Mouse (Mus musculus) frontal cortex, adult (tissue): Measurements from ENCODE around the gene Map3k20.

ENCODE experiments used
- ATAC-seq: cut with Nextera tagmentation; 2 replicates; pipeline ENCODE4 v1.9.2; 2017; ENCODE audit warnings: mild to moderate bottlenecking, moderate library complexity, mixed read lengths; ENCODE audit not compliant: low TSS enrichment

The Map3k20 gene

DNA sequence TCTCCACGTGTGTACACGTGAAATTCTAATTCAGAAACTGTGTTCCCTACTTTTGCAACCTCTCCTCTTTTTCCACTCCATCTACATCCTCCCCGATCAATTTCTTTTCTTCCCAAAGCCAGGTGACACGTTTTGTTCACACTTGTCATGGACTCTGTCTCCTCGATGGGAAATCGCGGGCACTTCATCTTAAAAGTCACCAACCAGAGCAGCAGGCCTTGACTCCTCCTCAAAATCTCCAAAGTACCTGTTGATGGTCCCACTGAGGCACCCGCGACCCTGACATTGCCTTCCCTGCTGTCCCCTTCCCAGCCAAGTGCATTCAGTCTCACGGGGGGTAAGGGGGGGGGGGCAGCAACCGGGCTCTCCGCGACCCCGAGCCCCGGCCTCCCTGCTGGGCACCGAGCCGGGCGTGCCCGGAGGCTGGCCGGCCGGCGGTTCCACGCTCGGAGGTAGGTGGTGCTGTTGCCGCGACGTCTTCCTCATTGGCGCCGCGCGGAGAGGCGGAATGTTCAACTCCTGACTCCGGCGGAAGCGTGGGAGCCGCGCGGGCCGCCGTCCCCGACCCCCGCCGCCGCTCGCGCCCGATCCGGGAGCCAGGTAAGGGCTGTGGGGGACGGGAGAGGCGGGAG, at the start of gene Map3k20:
TSS of gene Map3k20 (plus strand) at position 382 of the 632 bp plus-strand sequence.
- peak; percentile 89 for ATAC-seq

DNA sequence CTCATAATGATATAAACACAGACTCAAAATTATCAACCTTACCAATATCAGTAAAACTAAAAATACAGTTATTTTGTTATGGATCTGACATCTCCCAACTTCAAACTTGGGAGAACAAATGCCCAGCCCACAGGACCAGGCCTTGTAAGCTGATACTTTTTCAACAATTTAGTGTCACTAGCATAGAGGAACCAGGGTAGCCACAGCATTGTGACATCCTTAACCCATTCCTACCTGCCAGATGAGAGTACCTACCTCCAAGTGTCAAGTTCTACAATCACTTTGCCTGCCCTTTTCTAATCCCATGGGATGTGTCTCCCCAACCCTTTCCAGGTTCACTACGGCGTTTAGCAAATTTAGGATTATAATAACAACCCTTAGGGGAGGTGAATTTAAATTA, 47.0 kb upstream of the Map3k20 start:
- no peak for ATAC-seq

DNA sequence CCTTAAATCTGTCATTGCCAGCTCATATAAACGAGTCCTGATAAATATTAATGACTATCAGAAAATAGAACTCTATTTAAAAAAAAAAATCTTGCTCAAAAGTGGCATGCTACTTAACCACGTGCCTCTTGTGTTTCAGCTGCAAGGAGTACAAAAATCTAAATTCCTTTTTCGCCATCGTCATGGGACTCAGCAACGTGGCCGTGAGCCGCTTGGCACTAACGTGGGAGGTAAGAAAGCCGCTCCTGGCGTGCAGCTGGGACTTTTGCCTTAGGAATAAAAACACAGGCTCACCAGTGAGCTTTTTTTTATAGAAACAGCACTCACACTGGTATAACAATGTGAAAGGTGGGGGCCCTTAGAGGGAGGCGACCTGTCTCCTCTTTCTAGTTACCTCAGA, 46.5 kb upstream of the Map3k20 start:
- peak; percentile 75 for ATAC-seq

DNA sequence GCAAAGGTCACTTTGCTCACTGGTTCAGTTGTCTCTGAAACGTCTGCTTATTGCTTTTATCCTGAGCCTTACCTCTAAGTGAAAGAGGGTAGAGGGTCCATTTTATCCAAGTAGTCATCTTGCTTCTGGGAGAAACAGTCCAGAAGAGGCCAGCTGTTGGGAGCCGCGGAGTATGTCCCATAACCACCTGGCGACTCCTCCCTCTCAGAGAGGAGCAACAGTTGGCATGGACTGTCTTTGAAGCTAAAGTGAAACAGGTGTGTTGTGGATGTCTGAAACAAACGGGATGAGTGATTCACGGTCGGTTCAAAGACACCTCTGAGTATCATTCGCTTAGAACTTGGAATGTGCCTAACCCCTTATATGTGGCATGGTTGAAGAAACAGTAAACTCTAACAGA, 46.0 kb upstream of the Map3k20 start:
- no peak for ATAC-seq

DNA sequence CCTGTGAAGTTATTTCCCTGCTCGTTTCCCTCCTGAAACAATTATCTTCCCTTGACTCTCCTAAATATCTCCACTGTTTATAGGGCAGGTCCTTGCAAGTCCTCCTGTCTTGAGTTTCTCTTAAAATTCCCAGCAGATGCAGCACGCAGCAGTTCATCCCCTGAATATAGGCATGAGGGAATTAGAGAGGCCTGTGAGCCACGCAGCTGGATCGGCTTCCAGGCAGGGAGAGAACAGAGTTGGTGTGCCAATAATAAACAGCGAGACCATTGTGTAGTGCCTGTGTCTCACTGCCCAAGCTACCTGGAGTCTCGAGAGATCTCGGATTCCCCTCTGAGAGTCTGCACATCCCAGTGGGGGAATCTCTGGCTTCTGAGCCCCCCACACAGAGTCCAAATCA, 45.4 kb upstream of the Map3k20 start:
- no peak for ATAC-seq

DNA sequence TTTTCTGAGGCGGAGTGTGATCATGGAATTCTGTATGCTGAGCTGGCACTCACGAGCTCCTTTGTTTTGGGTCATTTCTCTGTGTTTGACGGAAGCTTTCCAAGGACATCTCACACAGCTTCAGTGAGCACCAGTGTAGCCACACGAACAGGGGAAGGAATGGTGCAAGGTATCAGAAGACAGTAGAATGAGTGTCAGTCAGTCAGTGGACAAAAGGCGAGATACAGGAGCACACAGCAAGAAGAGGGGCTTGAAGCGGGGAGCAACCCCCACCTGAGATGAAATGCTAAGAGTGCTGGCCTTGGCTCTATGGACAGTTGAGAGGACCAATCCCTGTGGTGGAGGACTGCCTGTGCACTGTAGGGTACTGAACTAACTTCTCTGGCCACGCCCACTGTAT, 44.7 kb upstream of the Map3k20 start:
- no peak for ATAC-seq

DNA sequence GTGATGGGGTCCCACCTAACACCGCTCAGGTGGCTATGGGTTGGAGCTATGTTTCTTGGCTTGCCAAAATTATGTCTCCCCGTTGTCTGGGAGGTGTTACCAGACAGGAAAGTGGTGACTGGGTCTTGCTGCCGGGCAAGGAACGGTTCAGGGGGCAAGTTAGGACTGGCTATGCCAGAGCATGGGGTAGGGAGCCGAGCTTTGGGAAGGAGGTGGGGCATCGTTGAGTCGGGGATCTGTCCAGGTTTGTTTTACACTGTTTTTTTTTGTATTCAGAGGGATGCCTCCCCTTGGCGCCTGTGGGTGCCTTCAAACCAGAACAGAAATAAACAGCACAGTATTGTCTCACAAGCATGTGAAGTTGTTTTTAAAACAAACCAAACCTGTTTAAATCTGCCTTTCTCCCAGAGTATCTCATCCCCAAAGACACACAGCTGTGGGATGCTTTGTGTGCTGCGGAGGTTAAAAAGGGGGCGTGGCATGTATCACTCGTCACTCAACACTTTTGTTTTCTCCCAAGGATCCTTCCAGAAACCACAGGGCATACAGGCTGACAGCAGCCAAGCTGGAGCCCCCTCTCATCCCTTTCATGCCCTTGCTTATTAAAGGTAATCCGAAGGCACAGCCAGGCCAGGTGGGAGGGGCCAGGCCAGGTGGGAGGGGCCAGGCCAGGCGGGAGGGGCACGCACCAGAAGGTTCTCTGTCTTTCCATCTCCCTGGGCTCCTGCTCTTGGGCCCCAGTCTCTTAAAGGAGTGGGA, 43.5 kb upstream of the Map3k20 start:
- no peak for ATAC-seq

DNA sequence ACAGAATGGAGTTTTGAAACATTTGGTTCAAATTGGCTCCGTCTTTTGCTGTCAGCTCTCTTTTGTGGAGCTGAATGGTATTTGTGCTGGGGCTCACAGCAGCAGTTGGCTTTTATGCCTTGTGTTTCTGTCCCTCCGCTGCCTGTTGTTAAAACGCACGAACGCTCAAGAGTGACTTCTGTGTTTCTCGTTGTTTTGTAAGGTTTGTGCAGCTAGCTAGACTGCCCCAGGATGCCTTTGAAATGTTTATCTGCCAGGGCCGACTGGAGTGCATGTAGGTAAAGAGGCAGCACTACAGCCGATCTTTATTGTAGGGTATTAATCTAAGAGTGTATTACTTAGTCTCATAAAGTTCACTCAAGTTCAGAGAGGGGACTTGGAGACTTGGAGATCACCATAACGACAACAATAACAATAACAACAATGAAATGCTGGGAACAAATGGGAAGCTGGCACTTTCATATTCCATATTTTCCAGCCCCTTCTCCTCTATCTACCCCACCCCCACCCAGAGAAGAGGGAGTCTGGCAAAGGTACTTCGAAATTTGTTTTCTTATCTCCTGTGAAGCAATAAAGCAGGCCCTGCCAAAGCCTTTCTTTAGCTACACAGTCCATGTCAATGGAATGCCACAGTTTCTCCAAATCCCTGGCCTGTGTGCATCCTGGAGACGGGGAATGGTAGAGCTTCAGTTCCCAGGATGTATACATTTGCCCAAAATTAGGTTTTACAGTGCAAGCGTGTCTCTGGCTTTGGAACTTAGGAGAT, 42.3 kb upstream of the Map3k20 start:
- ATAC-seq: no peak

DNA sequence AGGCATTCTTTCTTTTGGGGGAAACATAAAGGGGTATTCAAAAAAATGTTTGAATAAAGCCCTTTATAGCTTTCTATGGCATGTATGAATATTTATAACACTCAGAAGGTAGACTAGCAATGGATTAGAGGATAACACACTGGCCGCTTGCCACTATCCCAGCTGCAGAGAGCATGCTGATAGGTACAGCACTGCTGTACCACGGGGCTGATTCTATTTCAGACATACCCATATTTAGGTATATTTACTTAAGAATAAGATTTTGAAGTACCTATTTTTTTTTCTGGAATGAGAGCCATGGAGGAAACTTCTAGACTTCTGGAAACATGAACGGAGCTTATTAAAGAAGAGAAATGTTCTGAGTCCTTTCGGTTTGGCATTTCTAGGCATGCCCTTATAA, 39.8 kb upstream of the Map3k20 start:
- ATAC-seq: 0 out of 2 replicates have a peak, but pooled peaks have one; percentile 39

DNA sequence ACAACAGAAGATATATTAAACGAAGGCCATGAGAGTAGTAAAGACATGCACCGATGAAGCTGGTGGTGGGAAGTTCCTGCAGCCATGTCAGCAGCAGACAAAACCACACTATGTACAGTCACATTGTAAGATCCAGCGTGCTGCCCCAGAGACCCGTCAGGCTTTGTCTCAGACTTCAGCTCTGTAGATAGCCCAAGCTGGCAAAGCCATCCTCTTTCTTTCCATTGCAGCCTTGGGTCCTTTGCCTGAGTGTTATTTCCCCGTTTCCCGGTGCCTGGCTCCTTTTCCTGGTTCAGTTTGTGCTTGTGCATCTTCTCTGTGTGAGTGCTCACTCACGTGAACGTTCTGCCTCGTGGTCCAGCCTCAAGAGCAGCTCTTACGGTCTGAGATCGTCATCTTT, 39.1 kb upstream of the Map3k20 start:
- ATAC-seq: no peak

DNA sequence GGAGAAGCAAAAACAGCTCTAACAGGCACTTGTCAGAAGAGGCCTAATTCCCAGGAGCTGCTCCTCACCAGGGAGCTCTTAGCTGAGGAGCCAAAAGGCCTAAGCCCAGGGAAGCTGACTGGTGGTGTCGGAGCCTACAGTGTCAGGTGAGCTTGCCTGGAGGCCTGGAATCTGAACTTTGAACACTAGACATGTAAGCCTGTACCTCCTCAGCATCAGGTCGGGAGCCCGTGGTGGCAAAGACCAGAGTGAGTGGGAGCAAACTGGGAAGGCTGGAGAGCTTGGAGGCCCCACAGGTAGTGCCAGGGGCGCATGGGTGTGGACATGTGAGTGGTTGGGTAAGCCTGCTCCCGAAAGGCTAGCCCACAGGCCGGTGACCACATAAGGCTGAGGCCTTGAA, 37.6 kb upstream of the Map3k20 start:
- no peak for ATAC-seq

DNA sequence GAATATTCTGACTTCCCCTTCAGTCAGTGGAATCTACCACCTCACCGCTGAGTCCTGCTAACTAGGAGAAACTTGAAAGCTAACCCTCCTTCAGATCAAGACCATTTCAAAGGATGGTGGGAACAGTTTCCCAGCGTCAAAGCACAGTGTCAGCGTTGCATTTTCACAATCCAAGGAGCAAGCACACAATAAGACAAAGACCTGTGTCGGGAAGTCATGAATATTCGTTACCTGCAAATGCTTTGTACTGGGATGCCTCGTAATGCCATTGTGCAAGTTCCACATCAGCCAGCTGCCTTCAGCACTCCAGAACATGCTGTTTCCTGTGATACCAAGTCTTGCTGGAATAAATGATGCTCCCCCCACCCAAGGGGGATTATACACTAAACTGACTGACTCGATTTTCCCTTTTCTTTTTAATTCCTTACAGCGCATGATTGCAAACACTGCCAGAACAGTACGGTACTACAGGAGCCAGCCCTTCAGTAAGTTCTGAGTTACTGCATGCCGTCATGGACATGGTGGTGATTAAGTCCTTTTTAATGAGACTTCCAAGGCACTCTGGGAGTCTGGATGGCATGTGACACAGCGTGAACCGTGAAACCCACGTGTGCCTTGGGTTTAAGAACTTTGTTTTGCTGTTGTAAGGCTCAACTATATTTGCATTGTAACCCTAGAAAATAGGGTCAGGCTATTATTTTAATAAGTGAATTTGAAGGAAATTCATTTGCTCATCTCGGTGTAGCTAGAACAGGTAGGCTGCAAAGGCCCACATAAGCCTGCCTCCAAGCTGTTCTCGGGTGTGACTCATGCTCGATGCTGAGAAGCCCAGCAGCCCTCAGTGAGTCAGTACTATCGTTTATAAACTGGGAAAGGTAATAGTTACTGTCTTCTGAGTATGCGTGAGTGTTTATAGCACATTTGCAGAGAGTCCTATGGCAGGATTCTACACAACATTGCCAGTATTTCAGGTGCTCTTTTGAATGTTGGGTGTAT, 32.6 kb upstream of the Map3k20 start:
- ATAC-seq: peak; percentile 94

DNA sequence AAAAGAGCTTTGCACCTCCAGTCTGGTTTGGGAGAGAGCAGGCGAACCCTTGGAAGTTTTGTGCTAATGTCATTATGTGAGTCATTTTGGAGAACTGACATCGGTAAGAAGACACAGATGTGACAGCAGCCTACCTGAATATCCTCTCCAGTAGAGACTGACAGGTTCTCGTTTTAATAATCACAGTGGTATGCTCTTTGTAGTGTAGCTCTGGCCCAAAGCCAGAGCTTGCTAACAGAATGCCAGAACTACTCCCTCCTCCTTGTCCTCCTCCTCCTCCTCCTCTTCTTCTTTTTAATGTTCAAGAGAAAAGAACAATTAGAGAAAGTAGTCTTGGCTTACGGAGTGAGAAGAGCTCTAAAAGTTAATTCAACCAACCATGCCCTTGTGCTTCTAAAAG, 31.6 kb upstream of the Map3k20 start:
- no peak for ATAC-seq

DNA sequence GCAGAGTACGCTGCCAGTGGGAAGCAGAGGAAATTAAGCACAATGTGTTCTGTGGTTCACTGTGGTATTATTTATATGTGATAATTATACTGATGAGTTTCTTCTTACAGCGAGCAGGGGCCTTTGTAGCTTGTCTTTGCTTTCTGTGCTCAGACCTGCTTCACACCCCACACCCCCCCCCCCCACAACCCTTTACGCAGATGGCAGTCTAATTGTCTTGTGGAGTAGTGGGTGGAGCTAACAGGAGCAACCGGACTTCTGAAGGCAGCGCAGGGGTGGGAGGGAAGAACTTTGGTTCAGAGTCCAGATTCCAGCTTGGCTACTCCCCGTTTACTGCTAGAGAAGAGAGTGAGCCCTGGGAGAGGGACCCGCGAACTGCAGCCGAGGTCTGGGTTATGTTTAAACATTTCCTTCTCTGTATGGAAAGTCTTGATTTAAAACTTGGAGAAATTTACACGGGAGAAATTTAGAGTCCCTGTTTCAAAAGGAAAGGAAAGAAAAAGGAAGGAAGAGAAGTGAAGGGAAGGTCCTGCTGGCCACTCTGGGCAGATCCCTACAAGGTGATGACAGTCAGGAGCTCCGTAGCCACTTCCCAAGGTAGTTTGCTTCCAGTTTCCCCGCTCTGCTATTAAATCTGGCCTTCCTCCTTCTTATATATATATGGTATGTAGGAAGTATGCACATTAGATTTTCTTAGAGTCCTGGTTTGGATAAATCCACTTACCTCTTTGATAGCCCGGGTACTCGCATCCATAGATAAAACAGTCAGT, 30.4 kb upstream of the Map3k20 start:
- no peak for ATAC-seq

DNA sequence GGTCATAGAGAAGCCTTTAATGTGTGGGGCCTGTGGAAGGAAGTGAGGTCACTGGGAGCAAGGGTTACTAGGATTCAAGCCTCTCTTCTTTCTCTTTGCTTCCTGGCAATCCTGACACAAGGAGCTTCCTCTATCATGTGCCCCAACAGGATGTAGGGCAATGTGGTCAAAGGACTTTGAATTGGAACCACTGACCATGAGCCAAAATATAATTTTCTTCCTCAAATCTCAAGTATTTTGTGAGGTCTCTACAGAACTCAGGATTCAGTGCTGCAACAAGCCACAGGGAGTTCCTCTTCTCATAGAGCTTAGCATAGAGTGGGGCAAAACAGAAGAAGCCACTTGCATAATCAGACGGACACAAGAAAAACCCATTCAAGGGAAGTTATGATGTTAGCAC, 24.7 kb upstream of the Map3k20 start:
- no peak for ATAC-seq

DNA sequence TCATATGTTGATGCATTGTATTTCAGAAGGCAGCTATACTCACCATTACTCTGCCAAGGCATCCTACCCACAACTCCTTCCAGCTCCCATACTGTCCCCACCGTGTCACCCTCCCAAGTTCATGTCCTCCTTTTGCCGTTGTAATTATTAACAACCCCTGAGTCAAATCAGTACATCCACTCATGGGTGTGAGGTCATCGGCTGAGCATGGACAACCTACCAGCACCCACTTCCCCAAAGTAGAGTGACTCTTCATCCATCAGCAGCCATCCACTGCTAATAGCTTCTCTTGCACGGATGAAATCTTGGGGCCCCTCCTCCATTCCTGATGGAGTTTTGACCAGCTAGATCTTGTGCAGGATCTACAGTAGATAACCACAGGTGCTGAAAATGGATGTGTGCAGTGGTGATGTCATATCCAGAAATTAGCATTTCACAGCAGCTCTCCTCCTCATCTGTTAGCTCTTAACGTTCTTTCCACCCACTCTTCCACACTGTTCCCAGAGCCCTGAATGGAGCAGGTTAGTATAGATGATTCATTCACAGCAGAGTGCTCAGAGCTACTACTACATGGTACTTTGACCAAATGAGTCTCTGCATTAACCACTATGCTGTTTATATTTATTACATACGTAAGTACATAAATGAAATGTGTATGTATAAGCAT, 22.5 kb upstream of the Map3k20 start:
- peak; percentile 95 for ATAC-seq

DNA sequence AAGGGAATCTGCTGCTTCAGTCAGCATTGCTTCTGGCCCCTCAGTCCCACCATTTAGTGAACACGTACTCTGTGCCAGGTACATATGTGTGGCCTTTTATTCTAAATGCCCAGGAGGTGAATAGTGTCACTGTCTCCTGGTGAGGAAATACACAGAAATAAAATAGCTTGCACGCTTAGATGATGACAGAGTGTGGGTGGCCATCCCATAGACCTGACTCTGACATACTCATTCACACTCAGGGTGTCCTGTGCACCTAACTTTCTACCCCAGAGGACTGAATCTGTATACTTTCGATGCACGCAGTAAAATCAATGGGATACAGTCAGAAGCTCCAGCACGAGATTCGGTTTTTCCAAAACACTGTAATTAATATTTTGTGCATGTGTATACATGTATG, 18.0 kb upstream of the Map3k20 start:
- no peak for ATAC-seq

DNA sequence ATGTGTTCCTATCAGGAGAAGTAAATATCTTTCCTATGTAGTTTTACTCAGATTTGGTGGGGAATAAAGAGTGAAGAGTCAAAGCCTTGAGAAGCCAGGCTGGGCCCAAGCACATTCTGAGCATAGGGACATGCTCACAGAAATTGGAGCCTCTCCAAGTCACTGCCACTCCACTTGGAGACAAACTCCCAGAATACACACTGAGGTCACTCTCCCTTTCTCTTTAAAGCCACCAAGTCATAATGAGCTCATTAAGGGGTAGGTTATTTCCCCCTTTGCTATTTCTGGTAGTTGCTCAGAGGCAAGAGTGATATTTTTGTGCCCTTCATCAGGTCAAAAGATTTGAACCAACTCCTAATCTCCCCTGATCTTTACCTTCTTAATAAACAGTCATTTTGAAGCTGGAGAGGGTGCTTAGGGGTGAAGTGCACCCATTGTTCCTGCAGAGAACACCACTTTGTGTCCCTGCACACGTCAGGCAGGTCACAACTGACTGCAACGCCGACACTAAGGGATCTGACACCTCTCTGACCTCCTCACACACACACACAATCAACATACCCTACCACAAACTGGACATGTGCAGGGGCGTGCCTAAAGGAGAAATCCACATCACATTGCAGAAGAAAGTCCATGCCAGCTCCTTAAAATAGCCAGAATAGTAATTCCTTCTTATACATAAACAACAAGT, 15.6 kb upstream of the Map3k20 start:
- ATAC-seq: no peak

DNA sequence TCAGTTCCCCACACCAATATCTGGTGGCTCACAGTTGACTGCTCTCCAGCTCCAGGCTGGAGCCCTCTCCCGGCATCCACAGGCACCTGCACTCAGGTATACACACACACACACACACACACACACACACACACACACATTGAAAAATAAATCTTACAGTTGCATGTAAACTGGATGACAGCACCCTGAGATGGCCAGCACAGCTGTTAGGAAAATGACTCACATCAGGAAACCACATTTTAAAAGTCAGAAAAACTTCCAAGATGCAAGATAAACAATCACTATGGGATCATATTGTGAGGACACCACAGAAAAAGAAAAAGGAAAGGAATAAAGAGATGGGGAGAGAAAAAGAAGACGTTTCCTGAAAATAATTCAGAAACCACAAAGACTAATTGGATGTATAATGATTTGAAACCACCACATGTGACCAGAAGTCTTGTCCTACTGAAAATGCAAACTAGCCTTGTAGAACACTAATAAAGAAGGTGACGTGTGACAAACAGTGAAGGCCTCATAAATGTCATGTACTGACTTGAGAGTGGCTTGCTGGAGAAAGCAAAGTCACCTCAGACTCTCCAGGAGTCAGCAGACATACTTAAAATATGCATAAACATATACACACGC, 7.1 kb upstream of the Map3k20 start:
- ATAC-seq: no peak
